Mouse (Mus musculus): ENCODE data around the gene Nav2. TPM values are rescaled to one million over a fixed set of nuclear protein-coding genes. Genes with fewer than 3 reads are reported as not detected.
A peak's percentile ranks its signal among the peaks of the same experiment; 100 is the strongest.

Gene Nav2
- polyA plus RNA-seq, 1 experiment from 2014 or later = 28.1 TPM

- 81% methylated on average over 15 of the region's 15 CpGs for WGBS
- ATAC-seq (ENCODE audit: insufficient number of reproducible peaks, low FRiP score) = no peak
- Histone ChIP-seq H3K4me2 (no peak overlapping the region), H3K4me3 (no peak overlapping the region), H3K36me3 (no peaks in the 10 kb centered on the region), H3K27ac (ENCODE audit: poor library complexity, severe bottlenecking) (no peak overlapping the region), H3K27me3 (replicated peaks) (no peaks in the 10 kb centered on the region), H3K4me1 (replicated peaks) (peaks cover 15% of the 10 kb centered on the region), H3K9ac (no peak overlapping the region), H3K9me3 (replicated peaks) (no peaks in the 10 kb centered on the region)
These were observed 409.8 kb downstream of the Nav2 start for GRCm38 (mm10) chr7:49318183-49318897.

- Histone ChIP-seq H3K27ac (ENCODE audit: poor library complexity, severe bottlenecking) (no peak overlapping the region), H3K4me1 (replicated peaks) (peaks cover 15% of the 10 kb centered on the region), H3K36me3 (no peaks in the 10 kb centered on the region), H3K4me3 (no peak overlapping the region), H3K4me2 (no peak overlapping the region), H3K9me3 (replicated peaks) (no peaks in the 10 kb centered on the region), H3K9ac (no peak overlapping the region), H3K27me3 (replicated peaks) (no peaks in the 10 kb centered on the region)
- ATAC-seq (ENCODE audit: insufficient number of reproducible peaks, low FRiP score) = no peak
- WGBS = 87% methylated on average over 8 of the region's 8 CpGs
These were observed 410.4 kb downstream of the Nav2 start for GRCm38 (mm10) chr7:49318898-49319293.

DNA sequence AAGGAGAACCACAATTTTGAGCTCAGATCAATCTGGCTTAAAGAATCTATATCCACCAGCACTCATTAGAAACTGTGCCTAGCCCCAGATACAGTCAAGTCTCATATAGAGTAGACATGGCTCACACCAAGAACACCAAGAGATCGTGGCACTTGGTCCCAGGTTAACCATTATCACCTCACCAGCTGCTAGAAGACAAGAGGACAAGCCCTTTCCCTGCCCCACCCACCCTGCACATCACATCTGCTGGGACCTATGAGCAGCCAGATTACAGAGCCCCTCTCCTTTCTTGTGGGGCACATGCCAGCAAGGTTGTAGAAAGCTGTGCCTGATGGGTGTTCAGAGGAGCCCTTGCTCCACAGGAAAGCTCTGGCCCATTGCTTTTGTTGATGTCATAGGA, 411.5 kb downstream of the Nav2 start:
- Histone ChIP-seq H3K9ac (no peak overlapping the region), H3K27me3 (replicated peaks) (no peaks in the 10 kb centered on the region), H3K4me1 (replicated peaks) (peaks cover 15% of the 10 kb centered on the region), H3K27ac (ENCODE audit: poor library complexity, severe bottlenecking) (no peak overlapping the region), H3K36me3 (no peaks in the 10 kb centered on the region), H3K4me3 (no peak overlapping the region), H3K9me3 (replicated peaks) (0 out of 2 replicates have a peak, but pooled peaks cover 4% of the 10 kb centered on the region), H3K4me2 (no peak overlapping the region)
- ATAC-seq (ENCODE audit: insufficient number of reproducible peaks, low FRiP score) = no peak
- 59% methylated on average over 1 of the region's 1 CpGs for WGBS

GRCm38 (mm10) chr7:49321124-49321531, 412.6 kb downstream of the Nav2 start:
- ATAC-seq (ENCODE audit: insufficient number of reproducible peaks, low FRiP score) = 0 out of 2 replicates have a peak, but pooled peaks have one; percentile 26
- H3K4me3 ChIP-seq = no peak overlapping the region
- 34% methylated on average over 8 of the region's 8 CpGs for WGBS
- H3K9ac ChIP-seq = no peak overlapping the region
- H3K36me3 ChIP-seq = no peaks in the 10 kb centered on the region
- H3K27ac ChIP-seq (ENCODE audit: poor library complexity, severe bottlenecking) = no peak overlapping the region
- no peak overlapping the region for H3K4me2 ChIP-seq
- H3K4me1 ChIP-seq (replicated peaks) = peaks cover 20% of the 10 kb centered on the region
- H3K27me3 ChIP-seq (replicated peaks) = 0 out of 2 replicates have a peak, but pooled peaks cover 9% of the 10 kb centered on the region
- 0 out of 2 replicates have a peak, but pooled peaks cover 4% of the 10 kb centered on the region for H3K9me3 ChIP-seq (replicated peaks)

GRCm38 (mm10) chr7:49322179-49322578, 413.7 kb downstream of the Nav2 start:
- 0 out of 2 replicates have a peak, but pooled peaks cover 4% of the 10 kb centered on the region for H3K9me3 ChIP-seq (replicated peaks)
- no peaks in the 10 kb centered on the region for H3K36me3 ChIP-seq
- peaks cover 30% of the 10 kb centered on the region for H3K4me1 ChIP-seq (replicated peaks)
- no peak overlapping the region for H3K4me2 ChIP-seq
- WGBS = 78% methylated on average over 2 of the region's 2 CpGs
- H3K9ac ChIP-seq = no peak overlapping the region
- ATAC-seq (ENCODE audit: insufficient number of reproducible peaks, low FRiP score) = no peak
- H3K27me3 ChIP-seq (replicated peaks) = 0 out of 2 replicates have a peak, but pooled peaks cover 9% of the 10 kb centered on the region
- no peak overlapping the region for H3K4me3 ChIP-seq
- no peak overlapping the region for H3K27ac ChIP-seq (ENCODE audit: poor library complexity, severe bottlenecking)

- Histone ChIP-seq H3K4me1 (replicated peaks) (peaks cover 35% of the 10 kb centered on the region), H3K4me3 (no peak overlapping the region), H3K9me3 (replicated peaks) (0 out of 2 replicates have a peak, but pooled peaks cover 4% of the 10 kb centered on the region), H3K36me3 (no peaks in the 10 kb centered on the region), H3K4me2 (no peak overlapping the region), H3K9ac (no peak overlapping the region), H3K27me3 (replicated peaks) (peaks cover 13% of the 10 kb centered on the region; the same call in 1 of the 2 replicates), H3K27ac (ENCODE audit: poor library complexity, severe bottlenecking) (no peak overlapping the region)
- 77% methylated on average over 2 of the region's 2 CpGs for WGBS
- no peak for ATAC-seq (ENCODE audit: insufficient number of reproducible peaks, low FRiP score)
These were observed 416.1 kb downstream of the Nav2 start for GRCm38 (mm10) chr7:49324575-49324974.

DNA sequence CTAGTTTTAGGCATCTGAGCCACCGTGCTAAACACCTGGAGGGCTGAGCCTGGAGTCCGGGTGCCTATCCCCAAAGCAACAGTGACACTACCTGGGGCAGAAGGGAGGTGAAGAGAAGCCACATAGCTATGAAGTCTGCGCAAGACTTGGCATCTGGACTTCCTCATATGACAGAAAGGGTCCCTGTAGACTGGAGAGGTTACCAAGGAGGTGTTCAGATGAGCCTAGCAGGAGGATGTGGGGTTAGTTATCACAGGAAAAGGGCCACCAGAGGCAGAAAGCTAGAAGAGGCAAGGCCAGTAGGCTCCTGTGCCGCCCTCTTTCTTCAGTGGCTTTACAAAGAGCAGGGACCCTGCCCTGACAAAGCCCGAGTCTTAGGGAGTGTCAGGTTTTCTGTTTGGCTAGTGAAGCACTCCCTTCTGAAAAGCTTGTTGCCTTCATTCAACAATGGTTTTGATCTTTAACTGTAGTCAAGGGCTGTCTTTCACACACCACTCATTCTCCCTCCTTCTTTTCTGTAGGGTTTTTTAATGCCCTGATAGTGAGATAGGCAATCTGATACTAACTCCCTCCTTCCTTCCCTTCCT, 417.7 kb downstream of the Nav2 start:
- peaks cover 22% of the 10 kb centered on the region for H3K4me1 ChIP-seq (replicated peaks)
- 0 out of 2 replicates have a peak, but pooled peaks cover 4% of the 10 kb centered on the region for H3K9me3 ChIP-seq (replicated peaks)
- no peaks in the 10 kb centered on the region for H3K36me3 ChIP-seq
- WGBS = 63% methylated on average over 5 of the region's 5 CpGs
- no peak overlapping the region for H3K4me2 ChIP-seq
- peaks cover 13% of the 10 kb centered on the region; the same call in 1 of the 2 replicates for H3K27me3 ChIP-seq (replicated peaks)
- H3K4me3 ChIP-seq = no peak overlapping the region
- ATAC-seq (ENCODE audit: insufficient number of reproducible peaks, low FRiP score) = no peak
- H3K9ac ChIP-seq = no peak overlapping the region
- H3K27ac ChIP-seq (ENCODE audit: poor library complexity, severe bottlenecking) = no peak overlapping the region

- no peaks in the 10 kb centered on the region for H3K36me3 ChIP-seq
- 37% methylated on average over 9 of the region's 9 CpGs for WGBS
- H3K4me2 ChIP-seq = no peak overlapping the region
- H3K27me3 ChIP-seq (replicated peaks) = peaks cover 13% of the 10 kb centered on the region
- no peak overlapping the region for H3K4me3 ChIP-seq
- ATAC-seq (ENCODE audit: insufficient number of reproducible peaks, low FRiP score) = no peak
- 0 out of 2 replicates have a peak, but pooled peaks cover 4% of the 10 kb centered on the region for H3K9me3 ChIP-seq (replicated peaks)
- H3K9ac ChIP-seq = no peak overlapping the region
- H3K4me1 ChIP-seq (replicated peaks) = peaks cover 24% of the 10 kb centered on the region
- no peak overlapping the region for H3K27ac ChIP-seq (ENCODE audit: poor library complexity, severe bottlenecking)
These were observed 418.6 kb downstream of the Nav2 start for GRCm38 (mm10) chr7:49326967-49327742.

DNA sequence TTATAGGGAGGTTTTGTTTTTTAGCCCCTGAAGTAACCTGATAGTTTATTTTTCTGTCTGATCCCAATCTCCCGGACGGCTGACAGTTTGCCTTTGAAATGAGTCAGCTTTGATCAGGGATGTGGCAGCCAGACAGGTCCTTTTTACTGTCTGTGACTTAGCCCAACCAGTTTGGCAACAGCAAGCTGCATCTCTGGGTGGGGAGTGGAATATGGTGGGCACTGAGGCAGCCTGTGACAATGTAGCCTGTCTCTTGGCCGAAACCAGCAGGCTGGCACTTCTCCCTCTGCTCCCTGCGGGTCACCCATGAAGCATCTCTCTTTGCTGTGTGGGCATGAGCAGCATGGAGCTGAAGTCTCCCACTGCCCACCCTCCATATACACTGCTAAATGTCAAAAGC, 421.7 kb downstream of the Nav2 start:
- Histone ChIP-seq H3K9ac (no peak overlapping the region), H3K27ac (ENCODE audit: poor library complexity, severe bottlenecking) (no peak overlapping the region), H3K4me3 (no peak overlapping the region), H3K36me3 (no peaks in the 10 kb centered on the region), H3K4me2 (no peak overlapping the region), H3K9me3 (replicated peaks) (no peaks in the 10 kb centered on the region), H3K4me1 (replicated peaks) (peaks cover 33% of the 10 kb centered on the region), H3K27me3 (replicated peaks) (peaks cover 11% of the 10 kb centered on the region)
- no peak for ATAC-seq (ENCODE audit: insufficient number of reproducible peaks, low FRiP score)
- WGBS = 75% methylated on average over 4 of the region's 4 CpGs

DNA sequence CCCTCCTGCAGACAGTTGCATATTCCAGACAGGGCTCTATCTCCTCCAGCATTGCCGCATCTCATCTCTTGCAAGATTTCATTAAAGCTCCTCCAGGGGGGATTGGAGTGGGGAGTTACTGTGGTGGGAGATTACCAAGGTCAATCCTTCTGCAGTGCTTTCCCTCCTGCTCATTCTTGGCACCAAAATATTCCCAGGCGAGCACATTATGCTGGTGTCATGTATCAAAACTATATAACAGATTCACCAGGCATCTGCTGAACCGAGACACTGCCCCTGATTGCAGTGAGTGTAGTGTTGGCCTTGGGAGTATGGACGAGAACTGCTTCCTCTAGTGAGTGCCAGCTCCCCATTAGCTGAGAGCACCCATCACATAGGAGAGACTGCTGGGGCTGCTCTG, 423.4 kb downstream of the Nav2 start:
- WGBS = 50% methylated on average over 4 of the region's 4 CpGs
- H3K4me3 ChIP-seq = no peak overlapping the region
- H3K27me3 ChIP-seq (replicated peaks) = peaks cover 4% of the 10 kb centered on the region
- H3K36me3 ChIP-seq = no peaks in the 10 kb centered on the region
- H3K9me3 ChIP-seq (replicated peaks) = no peaks in the 10 kb centered on the region
- no peak for ATAC-seq (ENCODE audit: insufficient number of reproducible peaks, low FRiP score)
- no peak overlapping the region for H3K9ac ChIP-seq
- H3K4me2 ChIP-seq = no peak overlapping the region
- peaks cover 28% of the 10 kb centered on the region for H3K4me1 ChIP-seq (replicated peaks)
- H3K27ac ChIP-seq (ENCODE audit: poor library complexity, severe bottlenecking) = no peak overlapping the region

GRCm38 (mm10) chr7:49332644-49333043, 424.1 kb downstream of the Nav2 start:
- 76% methylated on average over 7 of the region's 7 CpGs for WGBS

More at GRCm38 (mm10) chr7:49332644-49333043, 424.1 kb downstream of the Nav2 start:
- no peak overlapping the region for H3K9ac ChIP-seq
- H3K4me1 ChIP-seq (replicated peaks) = peaks cover 21% of the 10 kb centered on the region
- ATAC-seq (ENCODE audit: insufficient number of reproducible peaks, low FRiP score) = no peak
- H3K36me3 ChIP-seq = no peaks in the 10 kb centered on the region
- peaks cover 4% of the 10 kb centered on the region for H3K27me3 ChIP-seq (replicated peaks)
- H3K9me3 ChIP-seq (replicated peaks) = no peaks in the 10 kb centered on the region
- no peak overlapping the region for H3K27ac ChIP-seq (ENCODE audit: poor library complexity, severe bottlenecking)
- H3K4me3 ChIP-seq = no peak overlapping the region
- no peak overlapping the region for H3K4me2 ChIP-seq
